Mouse (Mus musculus): ENCODE results near the gene Wfikkn2.

Gene Wfikkn2

DNA sequence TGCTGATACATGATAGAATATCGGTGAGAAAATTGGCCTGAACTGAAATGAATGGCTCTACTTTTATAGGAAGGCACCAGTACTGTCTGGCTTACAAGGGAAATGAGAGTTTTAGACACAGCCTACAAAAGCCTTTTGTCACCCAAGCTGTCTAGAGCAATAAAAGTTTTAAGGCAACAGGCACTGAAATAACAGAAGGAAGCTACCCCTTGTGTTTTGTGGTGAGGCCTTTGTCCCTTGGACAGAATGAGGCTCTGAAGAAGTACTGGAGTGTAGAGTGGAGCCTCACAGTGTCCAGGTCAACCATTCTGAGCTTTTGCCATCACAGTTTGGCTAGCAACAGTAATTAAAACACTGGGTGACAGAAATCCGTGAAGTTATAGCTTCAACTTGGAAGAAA lies 29.6 kb downstream of the Wfikkn2 start:
- no peak for DNase-seq

DNA sequence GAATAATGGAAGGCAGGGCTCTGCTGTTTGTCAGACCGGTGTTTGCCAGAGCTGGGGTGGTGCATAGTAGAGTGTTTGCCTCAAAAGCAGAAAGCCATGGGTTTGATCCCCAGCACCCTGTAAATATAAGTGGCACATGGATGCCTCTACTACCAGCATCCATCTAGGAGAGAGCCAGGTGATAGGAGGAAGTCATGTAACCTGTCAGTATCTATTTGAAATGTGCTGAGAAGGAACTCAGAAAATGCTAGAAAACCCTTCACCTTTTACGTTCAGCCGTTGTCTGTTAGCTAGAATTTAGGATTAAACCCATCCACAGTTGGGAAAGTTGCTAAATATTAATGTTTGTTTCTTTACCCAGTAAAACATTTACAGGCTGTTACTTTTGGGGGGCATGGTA lies 30.2 kb downstream of the Wfikkn2 start:
- DNase-seq: no peak

- DNase-seq: peak; percentile 61 to 67
Observed at GRCm38 (mm10) chr11:94213735-94214594, 31.8 kb downstream of the Wfikkn2 start.

DNA sequence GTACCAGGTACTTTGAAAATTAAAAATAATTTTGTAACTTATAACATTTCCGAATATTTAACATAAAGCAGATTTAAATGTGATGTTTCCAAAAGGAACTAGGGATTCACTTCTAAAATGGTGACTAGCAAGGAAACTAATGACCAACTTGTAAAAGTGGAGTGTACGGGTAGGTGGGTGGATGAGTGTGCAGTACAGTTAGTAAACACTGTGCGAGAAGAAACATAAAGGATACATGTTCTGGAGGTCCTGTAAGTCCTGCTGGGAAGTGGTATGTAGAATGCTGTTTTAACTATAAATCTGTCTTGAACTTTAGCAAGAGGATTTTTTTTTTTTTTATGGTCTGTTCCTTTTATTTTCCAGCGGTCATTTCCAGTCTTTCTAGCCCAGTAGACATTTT lies 32.8 kb downstream of the Wfikkn2 start:
- no peak for DNase-seq

- no peak for DNase-seq
Observed at GRCm38 (mm10) chr11:94212489-94212836, 33.3 kb downstream of the Wfikkn2 start.

DNA sequence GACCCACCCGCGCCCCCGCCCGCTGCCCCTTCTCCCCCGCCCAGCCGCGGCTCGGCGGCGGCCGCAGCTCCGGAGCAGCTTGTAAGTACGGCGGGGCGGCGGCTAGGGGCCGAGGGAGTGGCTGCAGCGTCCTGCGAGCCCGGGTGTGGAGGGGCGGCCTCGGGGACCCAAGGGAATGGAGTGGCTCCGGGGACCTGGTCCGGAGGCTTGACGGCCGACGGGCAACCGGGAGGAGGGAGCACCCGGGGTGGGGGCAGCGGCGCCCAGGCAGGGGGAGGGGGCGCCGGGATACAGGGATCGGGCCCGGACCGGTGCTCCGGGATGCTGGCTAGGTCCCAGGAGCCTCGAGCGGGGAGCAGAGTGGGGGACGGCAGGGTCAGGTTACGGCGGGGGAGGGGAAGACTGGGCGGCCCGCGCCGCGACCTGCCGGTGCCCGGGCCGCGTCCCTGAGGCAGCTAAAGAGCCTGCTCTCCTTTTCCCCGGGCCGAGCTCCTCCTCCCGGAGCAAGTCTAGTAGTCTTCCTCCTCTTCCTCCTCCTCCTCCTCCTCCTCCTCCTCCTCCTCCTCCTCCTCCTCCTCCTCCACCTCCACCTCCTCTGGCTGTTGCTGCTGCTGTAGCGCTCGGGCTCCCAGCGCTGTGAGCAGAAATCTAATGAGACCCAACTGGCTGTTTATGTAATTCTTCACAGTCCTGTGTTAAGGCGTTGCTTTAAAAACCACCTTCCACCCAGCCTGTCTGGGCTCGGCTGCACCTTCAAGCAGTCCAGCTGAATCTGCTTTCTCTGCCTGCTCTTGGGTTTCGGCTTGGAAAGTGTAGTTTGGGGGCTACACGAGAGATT lies 33.9 kb downstream of the Wfikkn2 start:
- DNase-seq: peak; percentile 87 to 88

- peak; percentile 99 to 100 for DNase-seq
Observed at GRCm38 (mm10) chr11:94211124-94211603, 34.6 kb downstream of the Wfikkn2 start, which contains the start of gene Tob1. TSS of gene Tob1 (plus strand) at chr11:94211454.

- peak; percentile 92 to 94 for DNase-seq
Observed at GRCm38 (mm10) chr11:94210191-94211086, 35.4 kb downstream of the Wfikkn2 start.

DNA sequence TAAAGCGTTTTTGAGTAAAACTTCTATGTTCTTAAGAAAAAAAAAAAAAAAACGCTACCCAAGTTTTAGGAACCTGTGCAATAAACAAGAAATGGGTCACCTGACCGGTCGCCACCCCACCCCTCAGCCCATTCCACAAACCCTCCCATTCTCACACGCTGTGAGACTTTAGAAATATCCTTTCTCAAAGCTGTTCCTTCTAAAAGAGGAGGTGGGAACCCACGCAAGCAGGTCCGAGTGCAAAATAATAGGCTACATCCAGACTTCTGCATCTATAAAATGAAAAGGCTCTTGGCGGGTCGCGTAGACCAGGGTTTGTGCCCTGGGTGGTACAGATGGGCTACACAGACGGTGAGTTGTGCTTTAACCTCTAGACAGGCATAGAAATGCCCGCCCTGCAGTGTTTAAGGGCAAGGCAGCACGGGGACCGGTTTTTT lies 36.1 kb downstream of the Wfikkn2 start:
- no peak for DNase-seq

DNA sequence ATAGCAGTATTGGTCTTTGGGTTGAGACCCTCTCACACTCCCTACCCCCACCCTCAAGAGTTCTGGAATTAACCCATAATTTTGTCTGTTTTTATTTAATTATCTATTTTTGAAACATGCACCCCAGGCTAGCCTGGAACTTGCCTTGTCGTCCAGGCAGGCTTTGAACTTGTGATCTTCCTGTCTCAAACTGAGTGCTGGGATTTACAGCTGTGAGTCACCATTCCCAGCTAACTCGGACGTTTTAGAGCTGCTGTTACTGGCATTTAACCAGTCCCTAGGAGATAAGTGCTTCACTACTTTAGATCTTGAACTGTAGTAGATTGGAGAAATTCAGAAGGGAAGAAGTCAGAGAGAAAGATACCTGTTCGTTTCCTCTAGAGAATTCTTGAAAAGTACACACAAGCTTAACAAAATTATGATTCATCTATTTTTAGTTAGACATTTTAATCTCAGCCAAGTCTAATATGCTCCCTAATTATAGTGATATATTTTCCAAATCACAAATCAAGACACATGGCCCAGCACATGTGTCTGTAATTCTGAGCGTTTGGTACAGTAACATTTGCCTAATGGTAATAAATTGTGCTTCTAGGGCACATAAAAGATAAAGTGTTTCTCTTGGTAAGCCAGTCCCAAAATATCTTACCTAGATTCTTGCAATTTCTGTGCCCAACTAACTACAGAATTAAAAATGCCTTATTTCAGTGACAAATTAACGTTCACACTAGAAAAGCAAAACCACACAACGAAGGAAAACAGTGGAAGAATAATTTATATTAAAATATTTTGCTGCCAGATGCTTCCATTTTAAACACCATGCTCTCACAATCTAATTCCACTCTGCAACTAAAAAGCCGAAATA lies 36.8 kb downstream of the Wfikkn2 start:
- no peak for DNase-seq

- DNase-seq: no peak
Observed at GRCm38 (mm10) chr11:94206398-94207114, 39.2 kb downstream of the Wfikkn2 start.

GRCm38 (mm10) chr11:94203066-94203465 lies 42.7 kb downstream of the Wfikkn2 start:
- no peak for DNase-seq

DNA sequence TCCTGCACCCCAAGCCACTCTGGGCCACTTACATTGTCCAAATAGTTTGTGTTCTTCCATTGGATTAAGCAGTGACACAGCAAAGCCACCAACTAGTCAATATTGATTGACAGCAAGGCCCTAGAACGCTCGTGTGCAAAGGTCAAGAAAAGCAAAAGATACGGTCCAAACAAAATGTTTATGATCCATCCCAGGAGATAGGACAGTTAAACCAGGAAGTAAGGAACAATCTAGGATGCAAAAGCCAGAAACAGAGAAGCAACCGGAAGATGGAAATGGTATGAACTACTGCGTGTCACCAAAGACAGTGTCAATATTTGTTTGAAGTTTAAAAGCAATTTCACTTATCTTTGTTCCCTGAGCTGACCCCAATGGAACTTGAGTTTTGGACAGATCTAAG lies 43.7 kb downstream of the Wfikkn2 start:
- no peak for DNase-seq

GRCm38 (mm10) chr11:94200422-94200821 lies 45.4 kb downstream of the Wfikkn2 start:
- no peak for DNase-seq

- no peak for DNase-seq
Observed at GRCm38 (mm10) chr11:94199771-94200170, 46.0 kb downstream of the Wfikkn2 start.

DNA sequence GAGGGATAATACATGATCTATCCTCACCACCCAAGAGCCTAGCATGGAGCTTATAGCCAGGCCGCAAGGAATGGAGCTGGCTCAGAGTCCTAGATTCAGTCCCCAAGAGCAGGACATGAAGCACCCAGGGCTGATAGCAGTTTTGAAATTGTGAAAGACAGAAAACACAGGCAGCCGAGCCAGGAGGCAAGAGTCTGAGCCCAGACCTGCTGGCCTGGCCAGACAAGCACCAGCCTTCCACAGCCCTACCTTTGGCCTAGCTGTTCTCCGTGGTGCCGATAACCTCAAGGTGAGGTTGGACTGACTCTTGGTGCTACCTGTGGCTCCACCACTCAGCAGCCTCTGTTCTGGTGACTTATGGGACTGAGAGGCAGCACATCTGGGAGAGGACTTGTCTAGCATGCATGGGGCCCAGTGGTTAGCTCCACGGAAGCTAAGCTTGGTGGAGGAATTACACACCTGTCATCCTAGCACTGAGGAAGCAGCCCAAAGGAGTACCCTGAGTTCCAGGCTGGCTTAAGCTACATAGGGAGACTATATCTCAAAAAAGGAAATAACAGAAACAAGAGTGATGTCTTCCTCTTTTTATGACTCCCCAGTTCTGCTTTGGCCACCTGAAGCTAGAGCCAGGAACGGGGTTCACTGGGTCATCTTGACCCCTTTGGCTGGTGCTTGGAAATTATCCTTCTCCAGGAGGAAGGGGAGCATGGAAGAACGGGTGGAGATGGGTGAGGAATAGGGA lies 47.2 kb downstream of the Wfikkn2 start:
- DNase-seq: no peak

DNA sequence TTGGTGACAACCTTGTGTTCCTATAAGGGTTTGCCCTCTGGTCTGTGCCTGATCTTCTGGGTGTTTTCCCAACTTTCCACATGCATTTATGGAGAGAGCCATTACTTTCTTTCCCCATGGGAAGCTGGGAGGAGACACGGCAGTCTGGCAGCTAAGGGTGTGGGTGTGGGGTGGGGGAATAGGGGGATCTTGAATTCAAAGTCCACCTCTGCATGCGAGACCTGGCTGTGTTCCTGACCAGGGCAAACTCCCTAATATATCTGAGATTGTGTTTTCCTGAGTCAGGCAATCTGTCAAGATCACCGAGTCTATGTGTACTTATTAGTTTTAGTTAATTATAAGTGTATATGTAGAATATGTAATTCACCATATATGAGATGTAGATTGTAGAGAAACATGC lies 49.5 kb downstream of the Wfikkn2 start:
- no peak for DNase-seq

DNA sequence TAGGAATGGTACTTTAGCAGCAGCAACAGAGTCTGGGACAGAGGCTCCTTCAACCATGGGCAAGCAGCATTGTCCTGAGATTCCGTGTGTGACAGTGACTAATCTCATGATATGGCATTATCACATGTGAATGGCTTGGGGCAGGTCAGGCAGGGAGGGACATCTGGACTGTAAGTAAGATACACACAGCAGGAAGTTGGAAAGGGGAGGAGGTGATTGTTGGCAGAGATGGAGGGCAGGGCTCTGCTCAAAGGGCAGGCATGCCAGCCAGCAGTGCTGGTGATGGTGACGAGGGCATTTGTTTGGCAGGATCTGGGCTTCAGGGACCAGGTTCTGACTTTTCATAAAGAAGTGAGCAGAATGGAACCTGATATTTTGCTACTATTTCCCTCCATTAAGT lies 52.7 kb downstream of the Wfikkn2 start:
- peak; percentile 57 to 69 for DNase-seq

- no peak for DNase-seq
Observed at GRCm38 (mm10) chr11:94190665-94191064, 55.1 kb downstream of the Wfikkn2 start.

GRCm38 (mm10) chr11:94189579-94189978 lies 56.2 kb downstream of the Wfikkn2 start:
- DNase-seq: no peak

Measured in cerebellum, postnatal 10 days (tissue).